Mouse (Mus musculus): ENCODE results near the gene Ces1a.

Gene Ces1a

DNA sequence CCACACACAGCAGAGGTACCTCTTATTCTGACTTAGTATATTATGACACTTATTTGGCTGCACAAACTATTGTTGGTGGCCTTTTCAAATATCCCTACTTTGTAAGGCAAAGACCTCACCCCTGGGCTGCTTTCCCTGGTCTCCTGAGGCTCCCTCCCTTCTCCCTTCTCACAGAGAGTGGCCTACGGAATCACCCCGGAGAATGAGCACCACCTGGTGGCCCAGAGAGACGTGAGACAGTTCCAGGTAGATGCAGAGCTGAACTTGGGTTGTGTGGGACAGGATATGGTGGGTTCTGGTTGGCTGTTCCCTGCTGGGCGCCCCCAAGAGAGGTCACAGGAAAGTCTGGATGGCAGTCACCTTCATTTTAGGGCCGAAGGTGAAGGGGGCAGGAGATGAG is 51.2 kb downstream of the Ces1a start:
- DNase-seq (ENCODE audit: low spot score in 2 of 2), result peak in 1 of 2 experiments; percentile 66

DNA sequence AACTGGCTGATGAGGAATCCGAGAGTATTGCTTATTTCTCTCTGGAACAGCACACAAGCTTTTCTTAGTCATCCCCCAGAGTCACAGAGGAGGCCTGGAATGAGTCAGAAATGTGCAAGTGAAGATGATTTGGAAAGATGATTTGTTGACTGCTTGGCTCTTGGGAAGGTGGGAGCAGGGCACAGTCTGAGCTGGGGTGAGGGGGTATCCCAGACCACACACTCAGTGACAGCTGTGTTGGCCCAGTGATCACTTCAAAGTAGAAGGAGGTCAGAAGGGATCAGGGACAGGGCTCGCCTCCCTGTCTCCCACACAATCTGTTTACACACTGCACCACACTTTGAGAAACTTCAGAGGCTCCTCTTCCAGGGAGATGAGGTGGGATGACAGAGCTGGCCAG is 63.6 kb downstream of the Ces1a start:
- no peak for DNase-seq (ENCODE audit: low spot score in 2 of 2)

DNA sequence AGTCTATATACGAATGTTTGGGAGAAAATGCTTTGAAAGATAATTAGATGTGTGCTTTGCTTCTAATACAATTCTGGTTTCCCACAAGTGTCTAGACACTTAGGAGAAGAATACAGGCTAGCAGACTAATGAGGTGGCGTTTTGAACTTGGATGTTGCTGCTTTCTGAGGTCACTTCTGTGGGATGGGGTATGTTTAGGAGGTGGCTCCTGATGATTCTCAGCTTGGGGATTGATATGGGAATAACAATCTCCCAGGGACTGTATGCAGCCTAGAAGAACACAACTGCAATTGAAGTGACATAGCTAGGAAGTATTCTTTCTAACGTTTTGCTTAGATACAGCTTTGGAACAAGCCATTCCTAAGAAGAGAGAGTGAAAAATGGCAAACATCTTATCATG is 65.5 kb downstream of the Ces1a start:
- no peak for DNase-seq (ENCODE audit: low spot score in 2 of 2)

DNA sequence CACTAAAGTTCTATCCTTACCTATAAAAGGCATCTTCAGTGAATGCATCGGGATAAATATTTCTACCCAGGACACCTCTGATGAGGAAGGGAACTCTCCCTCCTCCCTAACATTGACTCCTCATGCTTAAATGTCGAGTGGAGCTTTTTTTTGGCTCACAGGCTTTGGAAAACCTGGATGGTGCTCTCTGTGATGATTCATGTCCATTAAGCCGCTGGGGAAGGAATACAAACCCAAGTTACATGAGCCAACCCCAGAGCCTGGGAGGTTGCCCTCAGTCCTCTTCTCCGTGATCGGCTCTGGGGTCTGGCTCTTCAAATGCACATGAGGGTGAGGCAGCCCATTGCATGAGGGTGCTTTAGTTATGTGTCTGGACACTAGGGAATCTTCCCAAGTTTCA is 71.3 kb downstream of the Ces1a start:
- no peak for DNase-seq (ENCODE audit: low spot score in 2 of 2)

DNA sequence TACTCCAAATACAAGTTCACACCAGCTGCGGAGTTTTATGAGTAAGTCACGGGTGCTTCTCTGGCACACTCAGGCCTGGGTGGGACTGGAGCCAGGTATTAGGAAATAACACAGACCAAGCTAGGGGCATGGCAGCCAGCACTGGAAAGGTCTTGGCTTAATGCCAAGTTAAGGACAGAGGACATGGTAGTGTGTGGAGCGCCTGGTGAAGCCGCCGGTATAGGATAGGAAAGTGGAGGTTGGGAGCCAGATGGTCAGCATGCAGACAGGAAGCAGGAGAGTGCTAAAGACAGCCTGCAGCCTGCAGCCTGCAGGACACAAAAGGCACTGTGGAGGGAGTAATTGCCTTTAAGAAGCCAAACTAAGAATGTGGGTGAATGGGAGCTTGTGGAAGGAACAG is 75.0 kb downstream of the Ces1a start:
- DNase-seq (ENCODE audit: low spot score in 2 of 2), result peak in 1 of 2 experiments; percentile 26
